Mouse (Mus musculus): ENCODE measurements around the gene Hist1h2bn. TPM values are rescaled to one million over a fixed set of nuclear protein-coding genes. Genes with fewer than 3 reads are reported as not detected.
"Not testable (repeated sequence)": the region's sequence is repeated elsewhere in the genome, so short reads cannot be mapped to it uniquely, and the experiment has no call there.

Hist1h2bn gene
- polyA plus RNA-seq, 1 experiment from 2014 or later = 3.2 TPM

DNA sequence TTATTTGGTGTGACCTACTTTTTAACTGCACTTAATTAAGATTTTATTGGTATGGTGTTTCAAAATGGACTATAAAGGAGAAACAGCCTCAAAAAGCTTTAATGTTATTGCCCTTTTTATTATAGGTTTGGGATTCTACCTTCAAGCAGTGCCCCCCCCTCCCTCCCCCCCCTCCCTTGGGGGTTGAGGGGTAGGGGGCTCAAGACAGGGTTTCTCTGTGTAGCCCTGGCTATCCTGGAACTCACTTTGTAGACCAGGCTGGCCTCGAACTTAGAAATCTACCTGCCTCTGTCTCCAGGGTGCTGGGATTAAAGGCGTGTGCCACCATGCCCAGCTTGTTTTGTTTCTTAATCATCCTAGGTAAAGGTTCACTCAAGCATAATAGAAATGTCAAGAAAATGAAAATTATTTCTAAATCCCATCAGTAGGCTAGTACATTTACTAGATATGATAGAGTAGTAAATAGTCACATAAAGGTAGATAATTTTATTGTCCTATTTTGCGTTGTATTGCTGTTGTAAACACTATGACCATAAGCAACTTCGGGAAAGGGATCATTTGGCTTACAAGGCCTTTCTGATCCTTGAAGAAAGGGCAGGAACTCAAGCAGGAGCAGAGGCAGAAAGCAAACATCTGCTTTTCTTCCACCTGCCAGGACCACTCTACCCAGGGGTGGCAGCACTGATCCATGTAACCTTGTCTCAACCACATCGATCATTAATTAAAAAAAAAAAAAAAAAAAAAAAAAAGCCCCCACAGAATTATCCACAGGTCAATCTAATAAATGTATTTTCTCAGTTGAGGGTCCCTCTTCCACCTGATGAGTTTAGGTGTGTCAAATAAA is 30.7 kb upstream of the Hist1h2bn start:
- Histone ChIP-seq H3K27ac (ENCODE audit: low read depth) (peak overlapping the region; percentile 93; the same call in 1 of the 2 replicates), H3K9ac (ENCODE audit: low read length) (peak overlapping the region; percentile 64; the same call in 1 of the 2 replicates), H3K36me3 (ENCODE audit: control insufficient read depth, insufficient read depth, low read length) (no peaks in the 10 kb centered on the region), H3K4me3 (ENCODE audit: low read depth, low read length) (no peak overlapping the region; the same call in 1 of the 2 replicates), H3K4me1 (replicated peaks; ENCODE audit: control insufficient read depth, insufficient read depth, low read length) (peaks cover 23% of the 10 kb centered on the region), H3K9me3 (ENCODE audit: control insufficient read depth, low read length) (no peaks in the 10 kb centered on the region), H3K4me2 (ENCODE audit: low read length) (peak overlapping the region; percentile 74), H3K27me3 (replicated peaks; ENCODE audit: control insufficient read depth, insufficient read depth, low read length) (no peaks in the 10 kb centered on the region)
- WGBS = 34% methylated on average over 5 of the region's 5 CpGs
- no peak for ATAC-seq (replicated peaks; ENCODE audit: low FRiP score, low TSS enrichment, low read depth)
- DNase-seq (ENCODE audit: low spot score) = no peak

DNA sequence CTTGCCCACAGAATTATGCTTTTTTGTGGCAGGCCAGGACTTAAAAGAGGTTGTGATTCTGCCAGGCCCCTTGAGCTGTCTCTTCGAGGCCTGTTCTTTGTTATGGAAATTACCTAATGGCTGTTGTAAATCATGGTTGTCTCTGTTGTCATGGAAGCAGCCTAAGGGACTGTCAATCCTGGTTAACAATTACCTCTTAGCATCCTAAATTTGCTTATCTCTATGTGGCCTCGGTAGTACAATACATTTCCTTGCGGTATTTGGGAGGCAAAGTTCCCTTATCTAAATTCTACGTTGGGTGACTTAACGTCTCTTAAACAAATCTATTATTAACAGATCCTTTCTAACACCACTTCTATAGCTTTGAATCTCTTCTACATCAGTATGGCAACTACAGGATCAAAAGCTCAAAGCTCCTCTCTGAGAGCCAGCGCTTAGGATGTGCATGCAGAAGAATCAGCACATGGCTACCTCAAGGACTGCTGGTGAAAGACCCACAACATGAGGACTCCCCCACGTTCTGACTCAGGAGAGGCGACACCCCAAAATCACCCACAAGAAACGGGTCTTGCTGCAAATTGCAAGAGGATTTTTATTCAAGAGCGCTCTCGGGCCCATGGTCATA is 25.9 kb upstream of the Hist1h2bn start:
- Histone ChIP-seq H3K27ac (ENCODE audit: low read depth) (no peak overlapping the region), H3K36me3 (ENCODE audit: control insufficient read depth, insufficient read depth, low read length) (no peaks in the 10 kb centered on the region), H3K27me3 (replicated peaks; ENCODE audit: control insufficient read depth, insufficient read depth, low read length) (no peaks in the 10 kb centered on the region), H3K4me2 (ENCODE audit: low read length) (no peak overlapping the region), H3K4me1 (replicated peaks; ENCODE audit: control insufficient read depth, insufficient read depth, low read length) (no peaks in the 10 kb centered on the region), H3K4me3 (ENCODE audit: low read depth, low read length) (no peak overlapping the region), H3K9me3 (ENCODE audit: control insufficient read depth, low read length) (no peaks in the 10 kb centered on the region), H3K9ac (ENCODE audit: low read length) (no peak overlapping the region)
- 22% methylated on average over 10 of the region's 11 CpGs for WGBS
- DNase-seq (ENCODE audit: low spot score) = no peak
- no peak; the same call in 1 of the 2 replicates for ATAC-seq (replicated peaks; ENCODE audit: low FRiP score, low TSS enrichment, low read depth)

DNA sequence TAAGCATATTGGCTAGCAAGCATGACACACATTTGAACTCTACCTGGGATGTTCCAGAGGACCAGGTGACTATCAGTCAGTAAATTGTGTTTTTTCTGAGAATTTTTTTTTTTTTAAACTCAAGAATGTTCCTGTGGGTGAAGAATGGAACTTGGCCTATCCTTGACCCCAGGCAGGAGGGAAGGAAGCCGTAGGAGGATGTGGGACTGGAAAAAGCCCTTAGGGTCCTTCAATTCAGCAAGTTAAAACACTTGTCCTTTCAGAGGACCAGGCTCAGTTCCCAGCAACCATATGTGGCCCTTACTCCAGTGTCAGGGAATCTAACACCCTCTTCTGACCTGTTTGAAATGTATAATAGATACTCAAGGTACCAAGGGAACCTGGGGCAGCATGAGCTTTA is 24.4 kb upstream of the Hist1h2bn start:
- Histone ChIP-seq H3K27ac (ENCODE audit: low read depth) (no peak overlapping the region), H3K4me1 (replicated peaks; ENCODE audit: control insufficient read depth, insufficient read depth, low read length) (0 out of 2 replicates have a peak, but pooled peaks cover 2% of the 10 kb centered on the region), H3K4me3 (ENCODE audit: low read depth, low read length) (no peak overlapping the region), H3K36me3 (ENCODE audit: control insufficient read depth, insufficient read depth, low read length) (no peaks in the 10 kb centered on the region), H3K27me3 (replicated peaks; ENCODE audit: control insufficient read depth, insufficient read depth, low read length) (no peaks in the 10 kb centered on the region), H3K9me3 (ENCODE audit: control insufficient read depth, low read length) (no peaks in the 10 kb centered on the region), H3K4me2 (ENCODE audit: low read length) (no peak overlapping the region), H3K9ac (ENCODE audit: low read length) (no peak overlapping the region)
- no peak for ATAC-seq (replicated peaks; ENCODE audit: low FRiP score, low TSS enrichment, low read depth)
- 48% methylated on average over 1 of the region's 1 CpGs for WGBS
- DNase-seq (ENCODE audit: low spot score) = no peak

DNA sequence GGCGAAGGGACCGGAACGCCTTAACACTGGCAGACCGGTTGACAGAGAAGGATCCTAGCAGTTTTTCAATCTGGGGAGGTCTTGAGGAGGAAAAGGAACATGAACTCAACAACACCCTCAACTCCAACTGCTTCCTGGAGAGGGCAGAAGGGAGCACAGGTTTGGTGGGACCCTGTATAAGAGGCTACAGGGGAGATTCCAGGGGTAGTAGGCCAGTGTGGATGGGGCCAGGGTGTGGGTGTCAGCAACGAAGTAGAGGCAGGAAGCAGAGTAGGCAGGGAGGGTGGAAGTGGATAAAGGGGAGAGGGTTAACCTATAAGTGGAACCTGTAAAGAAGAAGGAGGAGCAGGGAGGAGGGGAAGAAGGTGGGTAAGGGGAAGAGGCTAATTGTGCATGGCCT is 20.5 kb upstream of the Hist1h2bn start:
- H3K4me3 ChIP-seq (ENCODE audit: low read depth, low read length) = no peak overlapping the region
- H3K27ac ChIP-seq (ENCODE audit: low read depth) = peak overlapping the region; percentile 97
- H3K36me3 ChIP-seq (ENCODE audit: control insufficient read depth, insufficient read depth, low read length) = no peaks in the 10 kb centered on the region
- ATAC-seq (replicated peaks; ENCODE audit: low FRiP score, low TSS enrichment, low read depth) (no peak; the same call in 1 of the 2 replicates), DNase-seq (ENCODE audit: low spot score) (no peak)
- WGBS = 82% methylated on average over 5 of the region's 5 CpGs
- no peaks in the 10 kb centered on the region for H3K9me3 ChIP-seq (ENCODE audit: control insufficient read depth, low read length)
- H3K4me1 ChIP-seq (replicated peaks; ENCODE audit: control insufficient read depth, insufficient read depth, low read length) = 0 out of 2 replicates have a peak, but pooled peaks cover 11% of the 10 kb centered on the region
- H3K4me2 ChIP-seq (ENCODE audit: low read length) = no peak overlapping the region
- H3K27me3 ChIP-seq (replicated peaks; ENCODE audit: control insufficient read depth, insufficient read depth, low read length) = no peaks in the 10 kb centered on the region
- H3K9ac ChIP-seq (ENCODE audit: low read length) = no peak overlapping the region

DNA sequence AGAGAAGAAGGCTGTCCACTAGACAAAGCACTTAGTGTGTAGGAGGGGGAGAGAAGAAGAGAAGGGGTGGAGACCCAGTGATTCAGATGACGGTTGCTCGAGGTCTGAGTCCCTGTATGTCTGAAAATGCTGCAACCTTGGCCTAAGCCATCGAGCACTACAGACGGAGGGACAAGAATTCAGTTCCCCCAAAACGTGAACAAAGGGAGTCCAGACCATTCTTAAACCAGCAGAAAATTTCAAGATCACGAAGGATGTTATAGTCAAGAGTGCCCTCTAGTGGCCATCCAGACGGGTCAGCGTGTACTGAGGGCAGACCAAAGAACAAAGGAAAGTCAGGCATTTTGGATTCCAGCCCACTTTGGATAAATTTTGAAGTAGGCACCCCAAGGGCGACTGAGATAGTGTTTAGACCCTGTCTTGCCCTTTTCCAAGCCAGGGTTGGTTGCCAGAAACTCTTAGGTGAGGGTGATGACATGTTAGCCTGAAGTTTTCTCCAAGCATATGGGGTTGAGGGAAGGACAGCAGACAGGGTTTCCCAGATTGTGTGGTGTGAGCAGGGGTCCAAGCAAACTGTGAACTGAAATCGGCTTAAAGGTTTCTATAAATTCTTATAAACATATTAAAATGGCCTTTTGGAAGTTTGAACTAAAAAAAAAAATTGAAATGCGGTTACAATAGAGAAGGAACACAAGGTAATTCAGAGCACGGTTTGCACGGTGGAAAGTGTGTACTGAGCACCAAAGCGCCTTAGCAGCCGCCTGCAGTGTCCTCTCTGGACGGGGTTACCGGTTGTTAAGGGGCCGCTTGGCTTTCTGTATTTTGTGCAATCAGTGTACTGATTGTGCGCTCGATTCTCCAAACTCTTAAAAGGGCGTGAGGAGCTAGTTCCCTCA is 19.7 kb upstream of the Hist1h2bn start:
- no peaks in the 10 kb centered on the region for H3K36me3 ChIP-seq (ENCODE audit: control insufficient read depth, insufficient read depth, low read length)
- WGBS = under 1% methylated on average over 21 of the region's 21 CpGs
- no peaks in the 10 kb centered on the region for H3K27me3 ChIP-seq (replicated peaks; ENCODE audit: control insufficient read depth, insufficient read depth, low read length)
- peak overlapping the region; percentile 55 for H3K4me3 ChIP-seq (ENCODE audit: low read depth, low read length)
- H3K27ac ChIP-seq (ENCODE audit: low read depth) = peak overlapping the region; percentile 97
- H3K4me1 ChIP-seq (replicated peaks; ENCODE audit: control insufficient read depth, insufficient read depth, low read length) = peaks cover 11% of the 10 kb centered on the region; the same call in 1 of the 2 replicates
- no peaks in the 10 kb centered on the region for H3K9me3 ChIP-seq (ENCODE audit: control insufficient read depth, low read length)
- DNase-seq (ENCODE audit: low spot score) (peak; percentile 91), ATAC-seq (replicated peaks; ENCODE audit: low FRiP score, low TSS enrichment, low read depth) (peak; percentile 83)
- H3K9ac ChIP-seq (ENCODE audit: low read length) = peak overlapping the region; percentile 79
- peak overlapping the region; percentile 70 for H3K4me2 ChIP-seq (ENCODE audit: low read length)

DNA sequence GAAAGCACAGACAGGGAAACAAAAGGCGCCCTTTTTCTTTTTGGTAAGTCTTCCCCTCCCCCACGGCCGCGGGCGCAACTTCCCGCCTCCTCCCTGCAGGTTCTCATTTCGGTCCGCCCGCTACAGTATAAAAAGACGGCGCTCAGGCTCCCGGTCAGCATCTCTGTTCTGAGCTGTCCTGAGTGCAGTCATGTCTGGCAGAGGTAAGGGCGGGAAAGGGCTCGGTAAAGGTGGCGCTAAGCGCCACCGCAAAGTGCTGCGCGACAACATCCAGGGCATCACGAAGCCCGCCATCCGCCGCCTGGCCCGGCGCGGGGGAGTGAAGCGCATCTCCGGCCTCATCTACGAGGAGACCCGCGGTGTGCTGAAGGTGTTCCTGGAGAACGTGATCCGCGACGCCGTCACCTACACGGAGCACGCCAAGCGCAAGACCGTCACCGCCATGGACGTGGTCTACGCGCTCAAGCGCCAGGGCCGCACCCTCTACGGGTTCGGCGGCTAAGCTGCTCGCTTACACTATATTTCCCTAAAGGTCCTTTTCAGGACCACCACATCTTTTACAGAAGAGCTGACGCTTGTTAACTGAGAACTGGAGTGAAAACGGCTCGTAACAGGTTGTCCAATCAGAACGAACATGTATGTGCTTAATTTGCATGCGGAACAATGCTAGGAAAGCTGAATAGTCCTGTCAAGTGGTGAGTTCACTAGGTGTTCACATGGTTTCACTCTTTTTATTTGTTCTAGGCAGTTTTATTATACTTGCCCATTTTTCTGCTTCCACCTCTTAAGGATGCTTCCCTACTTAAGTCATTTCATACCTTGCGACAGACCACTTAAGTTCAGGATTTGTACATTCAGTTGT is 18.8 kb upstream of the Hist1h2bn start, which contains the start of gene Hist1h4j:
TSS of gene Hist1h4j (plus strand) at position 159 of the 862 bp plus-strand sequence.
- WGBS = 1% methylated on average over 44 of the region's 56 CpGs
- H3K36me3 ChIP-seq (ENCODE audit: control insufficient read depth, insufficient read depth, low read length); H3K27me3 ChIP-seq (replicated peaks; ENCODE audit: control insufficient read depth, insufficient read depth, low read length); H3K9me3 ChIP-seq (ENCODE audit: control insufficient read depth, low read length): not testable (repeated sequence)
- DNase-seq (ENCODE audit: low spot score) = peak; percentile 100
- H3K4me1 ChIP-seq (replicated peaks; ENCODE audit: control insufficient read depth, insufficient read depth, low read length) = peaks cover 14% of the 10 kb centered on the region; the same call in 1 of the 2 replicates
- ATAC-seq (replicated peaks; ENCODE audit: low FRiP score, low TSS enrichment, low read depth) = peak; percentile 91
- peak within 1 kb of the TSS; percentile 55 for H3K4me3 ChIP-seq (ENCODE audit: low read depth, low read length)
- peak within 1 kb of the TSS; percentile 79 for H3K9ac ChIP-seq (ENCODE audit: low read length)
- peak within 1 kb of the TSS; percentile 97 for H3K27ac ChIP-seq (ENCODE audit: low read depth)
- H3K4me2 ChIP-seq (ENCODE audit: low read length) = peak within 1 kb of the TSS; percentile 70

DNA sequence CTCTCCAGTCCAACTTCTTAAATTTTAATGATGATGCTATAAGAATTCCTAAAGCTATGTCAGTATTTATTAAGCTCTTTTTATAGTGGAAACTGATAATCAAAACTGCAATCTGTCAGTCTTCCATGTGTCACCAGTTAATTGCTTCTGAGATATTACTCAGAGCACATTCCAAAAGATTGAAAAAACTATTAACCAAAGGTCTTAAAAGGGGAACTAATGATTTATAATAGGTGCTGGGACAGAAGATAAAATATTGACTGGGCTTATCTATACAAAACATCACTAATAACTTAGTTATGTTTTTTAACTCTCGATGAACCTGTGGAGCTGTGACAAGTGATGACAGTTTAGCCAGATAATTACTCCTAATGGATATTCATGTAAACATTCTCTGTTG is 8.9 kb upstream of the Hist1h2bn start:
- Histone ChIP-seq H3K4me1 (replicated peaks; ENCODE audit: control insufficient read depth, insufficient read depth, low read length) (peaks cover 12% of the 10 kb centered on the region; the same call in 1 of the 2 replicates), H3K4me3 (ENCODE audit: low read depth, low read length) (no peak overlapping the region), H3K9me3 (ENCODE audit: control insufficient read depth, low read length) (no peaks in the 10 kb centered on the region), H3K4me2 (ENCODE audit: low read length) (no peak overlapping the region), H3K9ac (ENCODE audit: low read length) (no peak overlapping the region), H3K27me3 (replicated peaks; ENCODE audit: control insufficient read depth, insufficient read depth, low read length) (no peaks in the 10 kb centered on the region), H3K36me3 (ENCODE audit: control insufficient read depth, insufficient read depth, low read length) (no peaks in the 10 kb centered on the region), H3K27ac (ENCODE audit: low read depth) (no peak overlapping the region)
- 23% methylated on average over 1 of the region's 1 CpGs for WGBS
- ATAC-seq (replicated peaks; ENCODE audit: low FRiP score, low TSS enrichment, low read depth) (no peak), DNase-seq (ENCODE audit: low spot score) (no peak)

Data from intestine, embryonic 14.5 days (tissue).